7 mouse cellular contexts compared by ENCODE assay signal in the genomic region with DNA sequence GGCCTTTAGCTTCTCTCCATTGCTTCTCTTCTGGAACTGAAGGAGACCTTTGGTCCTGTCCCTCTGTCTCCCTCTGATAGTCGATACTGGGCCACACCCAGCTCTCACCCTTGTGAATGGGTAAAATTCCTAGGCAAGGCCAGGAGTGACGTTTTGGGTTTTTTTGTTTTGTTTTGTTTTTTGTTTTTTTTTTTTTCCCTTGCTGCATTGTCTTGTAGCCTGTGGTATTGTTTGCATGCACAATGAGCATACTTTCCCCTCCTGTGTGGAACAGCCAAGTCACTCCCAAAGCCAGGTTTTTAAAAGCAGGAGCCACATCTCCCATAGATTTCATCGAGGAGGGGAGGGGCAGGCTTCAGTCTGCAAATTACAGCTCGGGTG. TPM values are rescaled to one million over a fixed set of nuclear protein-coding genes. Genes with fewer than 3 reads are reported as not detected.
DNase-seq lines count a peak whose midpoint lies in the region; ATAC-seq lines count a peak whose summit lies in the region.

No protein-coding gene starts in this region.

- DNase-seq in kidney, postnatal 36 days = no peak
- peak; percentile 62 for DNase-seq in R1 (ENCODE audit: low read depth, low spot score)
- no peak for DNase-seq in embryonic facial prominence, embryonic 14.5 days (ENCODE audit: low spot score)
- no peak for DNase-seq in T-cell, adult 2 months (ENCODE audit: low spot score)
- DNase-seq in layer of hippocampus, adult 9-11 months = no peak

- no peak for ATAC-seq in kidney, embryonic 16.5 days (ENCODE audit: low FRiP score, low TSS enrichment)
- no peak for ATAC-seq in embryonic facial prominence, embryonic 14.5 days (ENCODE audit: low read depth)
- no peak for ATAC-seq in liver, embryonic 12.5 days

- 30% methylated on average over 4 of the region's 4 CpGs for WGBS in kidney, embryonic 16.5 days
- WGBS in embryonic facial prominence, embryonic 14.5 days = 41% methylated on average over 4 of the region's 4 CpGs
- 18% methylated on average over 4 of the region's 4 CpGs for WGBS in liver, embryonic 12.5 days (ENCODE audit: insufficient replicate concordance)

- no peaks in the 10 kb centered on the region for H3K27me3 ChIP-seq in kidney, embryonic 16.5 days (ENCODE audit: insufficient read depth, low read length)
- no peaks in the 10 kb centered on the region for H3K27me3 ChIP-seq in embryonic facial prominence, embryonic 14.5 days (replicated peaks; ENCODE audit: control insufficient read depth, insufficient read depth, low read length)
- H3K27me3 ChIP-seq in liver, embryonic 12.5 days (replicated peaks) = peaks cover 6% of the 10 kb centered on the region; the same call in 1 of the 2 replicates

- no peak overlapping the region for H3K4me3 ChIP-seq in kidney, embryonic 16.5 days (ENCODE audit: low read length)
- H3K4me3 ChIP-seq in embryonic facial prominence, embryonic 14.5 days (ENCODE audit: low read depth, low read length) = no peak overlapping the region
- H3K4me3 ChIP-seq in liver, embryonic 12.5 days = no peak overlapping the region

- H3K36me3 ChIP-seq in kidney, embryonic 16.5 days (ENCODE audit: insufficient read depth, low read length) = no peaks in the 10 kb centered on the region
- no peaks in the 10 kb centered on the region for H3K36me3 ChIP-seq in embryonic facial prominence, embryonic 14.5 days (ENCODE audit: control insufficient read depth, insufficient read depth, low read length)
- H3K36me3 ChIP-seq in liver, embryonic 12.5 days = no peaks in the 10 kb centered on the region

- peaks cover 5% of the 10 kb centered on the region; the same call in 1 of the 2 replicates for H3K4me1 ChIP-seq in kidney, embryonic 16.5 days (ENCODE audit: insufficient read depth, low read length)
- peaks cover 13% of the 10 kb centered on the region for H3K4me1 ChIP-seq in embryonic facial prominence, embryonic 14.5 days (ENCODE audit: control insufficient read depth, insufficient read depth, low read length)
- peaks cover 17% of the 10 kb centered on the region for H3K4me1 ChIP-seq in liver, embryonic 12.5 days

- H3K9ac ChIP-seq in kidney, embryonic 16.5 days (replicated peaks; ENCODE audit: low read length) = peak overlapping the region; percentile 37; the same call in 1 of the 2 replicates
- H3K9ac ChIP-seq in embryonic facial prominence, embryonic 14.5 days (ENCODE audit: low read depth, low read length) = no peak overlapping the region
- no peak overlapping the region for H3K9ac ChIP-seq in liver, embryonic 12.5 days

- peak overlapping the region; percentile 26 for H3K4me2 ChIP-seq in kidney, embryonic 16.5 days (replicated peaks; ENCODE audit: low read depth, low read length)
- peak overlapping the region; percentile 36; the same call in 1 of the 2 replicates for H3K4me2 ChIP-seq in embryonic facial prominence, embryonic 14.5 days (ENCODE audit: low read depth, low read length)
- peak overlapping the region; percentile 10; the same call in 1 of the 2 replicates for H3K4me2 ChIP-seq in liver, embryonic 12.5 days

- H3K27ac ChIP-seq in kidney, embryonic 16.5 days (ENCODE audit: low read length) = peak overlapping the region; percentile 51
- H3K27ac ChIP-seq in embryonic facial prominence, embryonic 14.5 days (replicated peaks; ENCODE audit: low read depth, low read length) = 0 out of 2 replicates have a peak overlapping the region, but pooled peaks have one; percentile 10
- no peak overlapping the region for H3K27ac ChIP-seq in liver, embryonic 12.5 days

- no peaks in the 10 kb centered on the region for H3K9me3 ChIP-seq in kidney, embryonic 16.5 days (ENCODE audit: low read length)
- no peaks in the 10 kb centered on the region for H3K9me3 ChIP-seq in embryonic facial prominence, embryonic 14.5 days (ENCODE audit: control insufficient read depth, low read length)
- H3K9me3 ChIP-seq in liver, embryonic 12.5 days (replicated peaks) = no peaks in the 10 kb centered on the region

RNA-seq across cellular contexts. Expression of a gene that starts 16.0 kb away (rescaled TPM):
- polyA plus RNA-seq in kidney, embryonic 16.5 days (2015; fragmentation: Nextera tagmentation; extraction: Ambion mirVana) = 7.9 and 8.7 TPM in 2 replicates
- polyA plus RNA-seq in embryonic facial prominence, embryonic 14.5 days (2014; fragmentation: Nextera tagmentation; extraction: Ambion mirVana) = 4.2 and 5.4 TPM in 2 replicates
- 2.9 and 3.2 TPM in 2 replicates for polyA plus RNA-seq in liver, embryonic 12.5 days (2016; fragmentation: Nextera tagmentation; extraction: Ambion mirVana)
